Mouse (Mus musculus) hindlimb bud, embryonic 11.5 days (tissue): Measurements from ENCODE around the gene Olfr726.

ENCODE experiments used
- DNase-seq: peaks from one replicate; pipeline ENCODE4 v3.0.0-alpha.2; 2012; ENCODE audit warnings: low read depth, low spot score; ENCODE audit errors: extremely low spot score

Olfr726 gene

DNA sequence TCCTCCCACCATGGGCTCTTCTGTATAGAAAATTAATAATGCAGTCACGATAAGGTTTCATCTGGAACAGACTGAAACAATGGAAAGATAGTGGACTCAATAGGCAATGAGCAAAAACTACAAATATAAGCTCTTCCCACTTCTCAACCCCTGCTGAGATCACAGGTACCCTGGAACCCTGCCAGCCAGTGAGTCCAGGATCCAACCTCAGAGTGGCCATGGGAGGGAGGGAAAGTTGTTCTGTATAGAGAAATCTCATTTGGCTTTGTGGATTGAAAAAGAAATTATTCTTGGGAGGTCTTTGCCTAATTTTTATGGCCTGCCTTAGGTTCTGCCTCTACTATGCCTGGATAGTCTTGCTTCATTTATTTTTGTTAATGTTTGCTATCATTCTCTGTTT, at the start of gene Olfr726:
Gene Olfr726 (minus strand): TSS at position 101 of the 400 bp plus-strand sequence.
- no peak for DNase-seq

DNA sequence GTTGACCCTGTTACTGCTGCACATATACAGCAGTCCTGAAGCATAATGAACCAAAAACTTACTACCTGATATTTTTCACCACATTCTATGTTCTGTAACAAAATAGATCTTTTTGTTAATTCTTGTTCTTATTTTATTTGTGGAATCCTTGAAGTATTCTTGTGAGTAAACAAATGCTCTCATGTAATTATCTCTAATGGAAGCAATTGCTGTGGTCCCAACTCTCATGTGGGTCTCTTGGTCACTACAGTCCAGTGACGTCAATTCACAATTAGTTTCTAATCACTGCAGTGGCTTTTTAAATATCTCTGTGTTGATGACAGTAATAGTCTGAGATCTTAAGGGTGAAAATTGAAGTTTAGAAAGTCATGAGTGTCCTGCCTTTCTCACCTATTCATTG, 32.1 kb upstream of the Olfr726 start, which contains the start of gene Olfr727:
Gene Olfr727 (plus strand): TSS at position 301 of the 400 bp plus-strand sequence.
- no peak for DNase-seq

DNA sequence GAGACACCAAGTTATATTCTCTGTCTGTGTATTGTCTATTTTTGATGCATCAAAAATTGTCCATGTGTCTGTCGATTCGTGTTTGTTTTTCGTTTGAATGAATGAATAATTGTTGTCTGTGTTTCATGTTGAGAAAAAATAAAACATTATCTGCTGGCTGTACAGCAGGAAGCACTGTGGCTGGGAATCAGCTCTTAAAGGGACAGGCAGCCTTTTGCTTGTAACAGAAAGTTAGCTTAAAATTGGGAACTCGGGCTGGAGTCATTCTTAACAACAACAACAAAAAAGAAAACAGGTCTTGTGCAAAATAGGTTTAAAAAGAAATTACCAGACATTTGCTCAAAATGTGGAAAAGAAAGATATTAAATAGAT, 28.0 kb downstream of the Olfr726 start:
- peak; percentile 42 for DNase-seq

DNA sequence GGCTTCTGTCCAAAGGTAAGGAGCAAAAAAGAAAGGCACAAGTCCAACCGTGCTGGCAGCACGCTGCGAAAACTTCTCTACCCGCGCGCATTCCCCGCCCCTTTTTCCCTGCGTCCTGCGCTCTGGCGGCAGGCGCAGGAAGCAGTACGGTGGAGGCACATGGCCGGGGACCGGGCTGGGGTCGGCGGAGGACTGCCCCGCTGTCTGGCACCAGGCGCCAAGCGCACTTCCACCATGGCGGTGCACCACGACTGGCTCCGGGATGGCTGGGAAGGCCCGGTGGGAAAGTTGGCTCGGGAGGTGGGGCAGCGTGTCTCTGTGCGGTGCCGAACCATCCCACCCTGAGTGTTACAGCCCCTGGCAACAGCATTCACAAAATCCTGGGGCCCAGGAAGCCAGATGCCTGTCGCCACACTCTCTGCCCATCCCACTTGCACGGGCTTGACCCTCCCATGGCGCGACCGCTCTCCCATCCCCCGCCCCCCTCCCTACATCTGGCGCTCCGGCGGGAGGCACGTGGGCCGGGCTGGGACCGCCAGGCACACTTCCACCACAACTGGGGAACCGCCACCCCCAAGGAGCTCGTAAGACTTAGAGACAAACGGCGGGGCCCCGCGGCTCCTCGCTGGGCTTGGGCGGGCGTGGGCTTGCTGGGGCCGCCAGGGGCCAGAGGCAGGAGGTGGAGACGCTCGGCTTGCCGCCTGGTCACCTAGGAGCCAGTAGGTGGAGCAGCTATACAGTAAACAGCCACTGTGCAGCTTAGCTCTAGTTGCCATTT, 28.6 kb downstream of the Olfr726 start:
- DNase-seq, result peak; percentile 12

DNA sequence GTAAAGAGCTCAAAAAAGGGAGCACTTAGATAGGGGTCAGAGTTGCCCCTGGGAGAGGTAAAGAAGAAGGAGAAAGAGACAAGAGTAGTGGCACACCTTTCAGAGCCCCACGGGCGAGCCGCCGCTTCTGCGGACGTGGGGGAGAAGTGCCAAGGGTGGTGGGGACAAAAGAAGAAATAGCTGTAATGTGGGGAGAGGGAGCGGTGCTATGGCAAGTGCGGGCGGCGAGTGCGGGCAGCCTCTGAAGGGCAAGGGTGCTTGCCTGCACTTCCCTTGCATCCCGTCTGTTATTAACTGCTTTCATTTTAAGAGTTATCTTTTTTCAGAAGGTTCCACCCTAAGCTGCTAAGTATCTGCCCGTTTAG, 29.2 kb downstream of the Olfr726 start:
- DNase-seq, result no peak

DNA sequence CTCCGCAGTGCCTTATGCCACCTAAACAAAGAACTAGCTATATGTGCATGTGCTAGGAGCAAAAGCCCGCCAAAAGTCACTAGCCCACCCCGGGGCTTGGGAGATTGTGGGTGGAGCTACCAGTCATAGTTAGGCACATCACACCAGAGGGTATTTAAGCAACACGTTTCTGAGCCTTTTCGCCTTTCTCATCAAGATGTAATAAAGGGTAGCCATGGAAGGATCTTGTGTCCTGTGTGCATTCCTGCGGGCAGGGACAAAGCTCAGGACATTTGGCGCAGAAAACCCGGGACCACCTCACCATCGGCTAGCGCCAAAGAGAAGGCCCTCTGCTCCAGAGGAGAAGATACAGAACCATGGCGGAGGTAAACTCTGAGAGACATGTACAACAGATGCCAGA, 29.6 kb downstream of the Olfr726 start:
- peak; percentile 20 for DNase-seq

DNA sequence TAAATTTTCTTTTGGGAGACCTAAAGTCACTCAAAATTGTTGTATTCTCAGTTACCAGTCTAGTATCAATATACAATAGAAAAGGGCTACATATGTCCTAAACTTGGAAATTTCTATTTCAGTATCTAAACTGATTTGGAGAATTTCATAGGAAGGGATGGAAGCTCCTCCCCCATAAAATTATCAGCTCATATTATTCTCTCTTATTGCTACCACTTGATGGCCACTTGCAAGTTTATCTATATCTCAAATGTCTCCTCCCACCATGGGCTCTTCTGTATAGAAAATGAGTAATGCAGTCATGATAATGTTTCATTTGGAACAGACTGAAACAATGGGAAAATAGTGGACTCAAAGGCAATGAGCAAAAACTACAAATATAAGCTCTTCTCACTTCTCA, 50.5 kb downstream of the Olfr726 start, which contains the start of gene Olfr725:
Gene Olfr725 (minus strand): TSS at position 101 of the 400 bp plus-strand sequence.
- DNase-seq, result no peak
